Mouse (Mus musculus) bone marrow, adult 2 months (tissue): ENCODE results near the gene Rasl10b.

Experiments
- CTCF ChIP-seq: fragments of 200-500 bp; IDR thresholded peaks from 2 replicates; pipeline ENCODE4 v1.5.1; 2011; ENCODE audit warnings: low read length, control low read depth; ENCODE audit not compliant: control insufficient read depth, insufficient read depth
- POLR2A ChIP-seq: fragments of 200-500 bp; IDR thresholded peaks from 2 replicates; pipeline ENCODE4 v1.6.1; 2011; ENCODE audit warnings: low read depth, mild to moderate bottlenecking, control low read depth, low read length, borderline replicate concordance; ENCODE audit not compliant: control insufficient read depth

- TF ChIP-seq POLR2A (no peak), CTCF (no peak)
These were observed 5.2 kb upstream of the Rasl10b start for GRCm38 (mm10) chr11:83403787-83404186.
